Mouse (Mus musculus) neural tube, embryonic 15.5 days (tissue): Measurements from ENCODE around the gene Nfia. TPM values are rescaled to one million over a fixed set of nuclear protein-coding genes. Genes with fewer than 3 reads are reported as not detected.
A peak's percentile ranks its signal among the peaks of the same experiment; 100 is the strongest.

ENCODE experiments used
- ATAC-seq: fragments of 200-750 bp; cut with Nextera tagmentation; 2 replicates; pipeline ENCODE4 v1.8.0; 2017; ENCODE audit warnings: mild to moderate bottlenecking, moderate TSS enrichment, moderate library complexity; ENCODE audit not compliant: low FRiP score
- H3K27ac ChIP-seq: fragments of 300-500 bp; sonication (generic); replicated peaks from 2 replicates; pipeline ENCODE4 v1.5.1; 2015; ENCODE audit warnings: mild to moderate bottlenecking, inconsistent platforms
- H3K27me3 ChIP-seq: fragments of 300-500 bp; sonication (generic); replicated peaks from 2 replicates; pipeline ENCODE4 v1.6.1; 2015; ENCODE audit warnings: inconsistent platforms
- H3K36me3 ChIP-seq: fragments of 300-500 bp; sonication (generic); 2 replicates; pipeline ENCODE4 v1.6.1; 2015; ENCODE audit warnings: inconsistent platforms
- H3K4me1 ChIP-seq: fragments of 300-500 bp; sonication (generic); 2 replicates; pipeline ENCODE4 v1.6.1; 2015; ENCODE audit warnings: inconsistent platforms
- H3K4me2 ChIP-seq: fragments of 300-500 bp; sonication (generic); 2 replicates; pipeline ENCODE4 v1.6.1; 2015; ENCODE audit warnings: inconsistent platforms, mild to moderate bottlenecking, moderate library complexity
- H3K4me3 ChIP-seq: fragments of 300-500 bp; sonication (generic); replicated peaks from 2 replicates; pipeline ENCODE4 v1.5.1; 2015; ENCODE audit warnings: mild to moderate bottlenecking, inconsistent platforms
- H3K9ac ChIP-seq: fragments of 300-500 bp; sonication (generic); replicated peaks from 2 replicates; pipeline ENCODE4 v1.6.1; 2015; ENCODE audit warnings: mild to moderate bottlenecking, inconsistent platforms
- H3K9me3 ChIP-seq: fragments of 300-500 bp; sonication (generic); replicated peaks from 2 replicates; pipeline ENCODE4 v1.6.1; 2016; ENCODE audit warnings: inconsistent platforms
- WGBS: fragments of 180-500 bp; shearing (Covaris S2); methylation state at CpG from one replicate; pipeline ENCODE4 v1.1.7; 2015; ENCODE audit warnings: mixed read lengths; 5-methylcytosine and 5-hydroxymethylcytosine counted together
- polyA plus RNA-seq: library from polyadenylated mRNA; unstranded; fragments of >200 nt; fragmentation: Nextera tagmentation; extraction: Ambion mirVana; gene quantifications from 2 replicates; pipeline ENCODE4 v1.2.1, GENCODE M21; 2015

Nfia gene
- polyA plus RNA-seq, 1 experiment from 2014 or later = 36.0 TPM

GRCm38 (mm10) chr4:97924855-97925254, 152.3 kb downstream of the Nfia start:
- Histone ChIP-seq H3K27me3 (no peaks in the 10 kb centered on the region), H3K36me3 (no peaks in the 10 kb centered on the region), H3K9me3 (no peaks in the 10 kb centered on the region), H3K9ac (no peak overlapping the region), H3K4me1 (peaks cover 43% of the 10 kb centered on the region), H3K4me3 (no peak overlapping the region), H3K4me2 (no peak overlapping the region), H3K27ac (peak overlapping the region; percentile 61; the same call in 1 of the 2 replicates)
- WGBS = 80% methylated on average over 3 of the region's 3 CpGs
- ATAC-seq = no peak

DNA sequence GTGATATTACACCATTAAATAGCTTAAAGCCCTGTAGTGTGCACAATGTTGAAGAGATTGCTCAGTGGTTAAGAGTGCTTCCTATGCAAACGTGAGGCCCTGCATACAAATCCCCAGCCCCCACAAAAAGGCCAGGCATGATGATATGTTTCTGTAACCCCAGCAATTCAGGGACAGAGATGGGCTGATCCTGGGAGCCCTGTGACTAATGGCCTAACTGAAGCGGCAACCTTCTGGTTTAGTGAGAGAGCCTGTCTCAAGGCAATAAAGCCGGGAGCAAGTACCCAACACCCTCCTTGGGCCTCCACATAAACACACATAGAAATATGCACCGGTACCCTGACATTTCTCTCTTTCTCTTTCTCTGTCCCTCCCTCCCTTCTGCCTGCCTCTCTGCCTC, 153.1 kb downstream of the Nfia start:
- Histone ChIP-seq H3K9me3 (no peaks in the 10 kb centered on the region), H3K36me3 (no peaks in the 10 kb centered on the region), H3K27ac (0 out of 2 replicates have a peak overlapping the region, but pooled peaks have one; percentile 61), H3K27me3 (no peaks in the 10 kb centered on the region), H3K4me1 (peaks cover 41% of the 10 kb centered on the region), H3K9ac (no peak overlapping the region), H3K4me2 (no peak overlapping the region), H3K4me3 (no peak overlapping the region)
- 28% methylated on average over 4 of the region's 4 CpGs for WGBS
- ATAC-seq = no peak

DNA sequence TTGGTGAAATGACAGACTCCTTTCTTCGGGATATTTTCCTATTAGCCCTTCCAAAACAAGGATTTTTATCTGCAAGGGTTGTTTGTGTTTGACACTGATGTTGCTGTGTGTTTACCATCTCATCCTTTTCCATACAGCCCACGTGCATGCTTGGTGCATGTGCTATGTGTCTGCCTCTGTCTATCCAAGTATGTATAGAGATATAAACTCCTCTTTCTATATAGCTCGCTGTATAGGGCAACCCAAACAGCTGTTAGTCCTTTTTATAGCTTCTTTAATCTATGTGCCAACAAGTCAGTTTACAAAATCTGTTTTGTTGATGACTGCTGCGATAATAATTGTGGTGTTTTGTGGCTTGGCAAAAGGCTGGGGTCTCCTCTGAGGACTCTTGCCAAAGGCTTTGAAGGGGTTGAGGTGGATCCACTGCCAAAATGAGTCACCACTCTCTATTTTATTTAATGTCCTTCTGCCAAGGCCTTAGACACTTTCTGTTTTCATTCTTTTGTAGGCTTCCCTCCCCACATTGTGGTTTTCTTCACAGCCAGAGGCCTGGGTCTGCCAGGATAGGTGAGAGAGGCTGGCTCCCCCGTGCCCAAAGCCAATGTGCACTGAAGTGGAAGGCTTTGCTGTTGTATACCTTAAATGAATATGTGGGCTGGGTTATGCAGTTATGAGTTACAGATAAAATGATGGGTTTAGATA, 154.2 kb downstream of the Nfia start:
- 55% methylated on average over 5 of the region's 5 CpGs for WGBS

GRCm38 (mm10) chr4:97927309-97927656, 154.7 kb downstream of the Nfia start:
- Histone ChIP-seq H3K4me2 (no peak overlapping the region), H3K27me3 (no peaks in the 10 kb centered on the region), H3K9ac (no peak overlapping the region), H3K27ac (peak overlapping the region; percentile 41), H3K9me3 (no peaks in the 10 kb centered on the region), H3K4me1 (peaks cover 38% of the 10 kb centered on the region), H3K4me3 (no peak overlapping the region), H3K36me3 (no peaks in the 10 kb centered on the region)
- 59% methylated on average over 3 of the region's 3 CpGs for WGBS
- ATAC-seq = no peak

More for the DNA sequence above, 154.2 kb downstream of the Nfia start:
- no peaks in the 10 kb centered on the region for H3K36me3 ChIP-seq
- ATAC-seq = 0 out of 2 replicates have a peak, but pooled peaks have one; percentile 11
- no peaks in the 10 kb centered on the region for H3K27me3 ChIP-seq
- peaks cover 41% of the 10 kb centered on the region for H3K4me1 ChIP-seq
- H3K27ac ChIP-seq = peak overlapping the region; percentile 41
- H3K9me3 ChIP-seq = no peaks in the 10 kb centered on the region
- no peak overlapping the region for H3K9ac ChIP-seq
- H3K4me3 ChIP-seq = no peak overlapping the region
- no peak overlapping the region for H3K4me2 ChIP-seq

DNA sequence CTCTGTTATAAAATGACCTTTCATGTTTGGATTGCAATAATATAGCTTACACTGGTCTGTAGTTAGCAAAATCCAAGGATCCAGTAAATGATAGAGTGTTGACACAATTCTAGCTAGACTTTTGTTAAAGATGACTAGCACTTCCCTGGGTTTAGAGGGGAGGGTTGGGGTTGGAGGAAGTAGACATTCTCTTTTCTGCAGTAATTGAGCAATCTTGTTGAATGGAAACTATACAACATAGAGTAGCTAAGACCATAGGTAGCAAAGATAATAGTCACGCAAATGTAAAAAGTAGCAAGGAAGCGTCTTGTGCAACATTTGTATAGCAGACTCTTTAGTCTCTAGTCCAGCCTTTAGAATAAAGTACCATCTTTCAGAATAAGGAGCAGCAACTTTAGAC, 163.8 kb downstream of the Nfia start:
- WGBS = 91% methylated on average over 2 of the region's 2 CpGs
- H3K27me3 ChIP-seq = no peaks in the 10 kb centered on the region
- H3K9me3 ChIP-seq = no peaks in the 10 kb centered on the region
- H3K4me2 ChIP-seq = no peak overlapping the region
- ATAC-seq = no peak
- H3K4me3 ChIP-seq = no peak overlapping the region
- peaks cover 18% of the 10 kb centered on the region for H3K4me1 ChIP-seq
- H3K27ac ChIP-seq = no peak overlapping the region
- no peaks in the 10 kb centered on the region for H3K36me3 ChIP-seq
- H3K9ac ChIP-seq = no peak overlapping the region

DNA sequence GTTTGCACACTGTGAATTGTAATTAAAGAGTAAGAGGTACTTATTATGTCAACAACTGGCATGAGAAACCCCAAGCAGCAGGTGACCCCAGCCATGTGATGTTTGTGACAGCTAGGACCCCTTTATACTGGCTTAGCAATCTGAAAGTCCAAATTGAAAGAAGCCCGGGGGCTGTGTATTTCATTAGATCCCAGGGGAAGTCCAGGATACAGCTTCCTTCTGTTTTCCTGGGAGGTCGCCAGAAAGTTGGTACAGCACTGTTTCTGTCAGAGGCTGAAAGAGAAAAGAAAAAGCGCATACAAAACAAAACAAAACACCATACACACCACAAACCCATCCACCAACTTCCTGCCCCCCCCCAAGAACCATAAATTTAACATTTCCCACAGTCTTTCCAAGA, 164.4 kb downstream of the Nfia start:
- Histone ChIP-seq H3K9me3 (no peaks in the 10 kb centered on the region), H3K9ac (no peak overlapping the region), H3K36me3 (no peaks in the 10 kb centered on the region), H3K27ac (no peak overlapping the region; the same call in 1 of the 2 replicates), H3K4me2 (no peak overlapping the region), H3K27me3 (no peaks in the 10 kb centered on the region), H3K4me1 (peaks cover 18% of the 10 kb centered on the region), H3K4me3 (no peak overlapping the region)
- ATAC-seq = no peak
- 29% methylated on average over 3 of the region's 3 CpGs for WGBS

DNA sequence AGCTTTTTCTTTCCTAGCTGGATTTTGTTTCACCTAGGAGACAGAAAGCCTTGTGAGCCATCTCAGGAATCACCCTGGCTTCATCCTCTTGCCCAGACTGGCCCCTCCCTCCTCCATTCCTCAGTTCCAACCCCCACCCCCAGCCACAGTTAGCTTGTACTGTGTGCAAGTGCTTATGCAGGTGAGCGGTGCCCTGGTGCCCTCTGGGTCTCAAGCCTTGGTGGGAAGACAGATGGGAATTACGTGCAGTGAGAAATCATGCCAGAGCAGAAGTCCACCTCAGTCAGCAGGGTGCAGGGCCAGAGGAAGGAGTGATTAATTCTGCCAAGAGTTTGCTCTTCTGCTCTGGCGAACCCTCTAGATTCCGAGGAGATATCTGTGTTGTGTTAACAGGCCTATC, 167.0 kb downstream of the Nfia start:
- ATAC-seq = no peak
- Histone ChIP-seq H3K9ac (no peak overlapping the region), H3K4me2 (no peak overlapping the region), H3K4me3 (no peak overlapping the region), H3K36me3 (no peaks in the 10 kb centered on the region), H3K4me1 (peaks cover 18% of the 10 kb centered on the region), H3K27ac (no peak overlapping the region), H3K9me3 (no peaks in the 10 kb centered on the region), H3K27me3 (no peaks in the 10 kb centered on the region)
- 64% methylated on average over 4 of the region's 4 CpGs for WGBS

GRCm38 (mm10) chr4:97939920-97940520, 167.5 kb downstream of the Nfia start:
- Histone ChIP-seq H3K36me3 (no peaks in the 10 kb centered on the region), H3K9ac (no peak overlapping the region), H3K4me2 (no peak overlapping the region), H3K27ac (no peak overlapping the region), H3K4me1 (peaks cover 18% of the 10 kb centered on the region), H3K4me3 (no peak overlapping the region), H3K9me3 (no peaks in the 10 kb centered on the region), H3K27me3 (no peaks in the 10 kb centered on the region)
- WGBS = 83% methylated on average over 4 of the region's 4 CpGs
- no peak for ATAC-seq

GRCm38 (mm10) chr4:97941616-97942015, 169.1 kb downstream of the Nfia start:
- H3K4me3 ChIP-seq = no peak overlapping the region
- no peaks in the 10 kb centered on the region for H3K27me3 ChIP-seq
- no peaks in the 10 kb centered on the region for H3K36me3 ChIP-seq
- H3K9me3 ChIP-seq = no peaks in the 10 kb centered on the region
- H3K27ac ChIP-seq = no peak overlapping the region
- no peak overlapping the region for H3K9ac ChIP-seq
- ATAC-seq = no peak
- H3K4me1 ChIP-seq = peaks cover 10% of the 10 kb centered on the region
- WGBS = 83% methylated on average over 8 of the region's 8 CpGs
- H3K4me2 ChIP-seq = no peak overlapping the region

GRCm38 (mm10) chr4:97944309-97944708, 171.8 kb downstream of the Nfia start:
- Histone ChIP-seq H3K4me3 (no peak overlapping the region), H3K4me2 (no peak overlapping the region), H3K36me3 (no peaks in the 10 kb centered on the region), H3K4me1 (peaks cover 11% of the 10 kb centered on the region), H3K27ac (no peak overlapping the region), H3K27me3 (no peaks in the 10 kb centered on the region), H3K9ac (no peak overlapping the region), H3K9me3 (no peaks in the 10 kb centered on the region)
- ATAC-seq = no peak
- WGBS = 89% methylated on average over 2 of the region's 2 CpGs

GRCm38 (mm10) chr4:97947484-97947883, 174.9 kb downstream of the Nfia start:
- H3K27ac ChIP-seq = peak overlapping the region; percentile 43; the same call in 1 of the 2 replicates
- H3K9ac ChIP-seq = no peak overlapping the region
- H3K9me3 ChIP-seq = no peaks in the 10 kb centered on the region
- ATAC-seq = peak; percentile 30; the same call in 1 of the 2 replicates
- H3K36me3 ChIP-seq = no peaks in the 10 kb centered on the region
- WGBS = 74% methylated on average over 5 of the region's 5 CpGs
- no peaks in the 10 kb centered on the region for H3K27me3 ChIP-seq
- H3K4me2 ChIP-seq = no peak overlapping the region
- no peak overlapping the region for H3K4me3 ChIP-seq
- peaks cover 8% of the 10 kb centered on the region for H3K4me1 ChIP-seq

DNA sequence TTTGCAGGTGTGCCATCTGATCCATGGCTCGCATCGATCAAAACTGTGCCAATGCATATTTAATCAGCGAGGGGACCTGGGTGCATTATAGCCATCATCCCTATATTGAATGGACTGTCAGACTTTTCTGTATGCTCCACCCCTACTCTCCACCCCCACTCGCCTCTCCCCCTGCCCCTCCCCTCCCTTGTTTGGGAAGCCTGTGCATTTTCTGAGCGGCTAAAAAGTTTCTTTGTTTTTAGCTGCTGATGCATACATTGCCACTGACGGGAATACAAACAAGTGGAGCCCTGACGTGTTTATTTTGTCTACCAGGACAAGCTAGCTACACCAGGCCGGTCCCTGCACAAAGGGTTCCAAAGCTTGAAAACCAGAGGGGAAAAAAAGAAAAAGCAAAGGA, 175.7 kb downstream of the Nfia start:
- H3K27me3 ChIP-seq = no peaks in the 10 kb centered on the region
- H3K4me1 ChIP-seq = peaks cover 8% of the 10 kb centered on the region
- no peak overlapping the region for H3K9ac ChIP-seq
- no peak overlapping the region for H3K4me2 ChIP-seq
- WGBS = 29% methylated on average over 8 of the region's 8 CpGs
- no peak for ATAC-seq
- H3K4me3 ChIP-seq = no peak overlapping the region
- no peaks in the 10 kb centered on the region for H3K9me3 ChIP-seq
- H3K36me3 ChIP-seq = no peaks in the 10 kb centered on the region
- H3K27ac ChIP-seq = peak overlapping the region; percentile 43
